Mouse (Mus musculus): ENCODE results near the gene Acot3.
"Not testable (repeated sequence)": the region's sequence is repeated elsewhere in the genome, so short reads cannot be mapped to it uniquely, and the experiment has no call there.

Gene Acot3

GRCm38 (mm10) chr12:84051937-84052474 lies at the start of gene Acot3:
Gene Acot3 (plus strand): TSS chr12:84052144.
- ATAC-seq (ENCODE audit: insufficient number of reproducible peaks, low FRiP score, low TSS enrichment): no peak

- ATAC-seq (ENCODE audit: insufficient number of reproducible peaks, low FRiP score, low TSS enrichment): no peak
Observed at GRCm38 (mm10) chr12:84003866-84004265, 48.1 kb upstream of the Acot3 start.

- no peak for ATAC-seq (ENCODE audit: insufficient number of reproducible peaks, low FRiP score, low TSS enrichment)
Observed at GRCm38 (mm10) chr12:84008251-84008650, 43.7 kb upstream of the Acot3 start.

- no peak for ATAC-seq (ENCODE audit: insufficient number of reproducible peaks, low FRiP score, low TSS enrichment)
Observed at GRCm38 (mm10) chr12:84008729-84009128, 43.2 kb upstream of the Acot3 start.

- ATAC-seq (ENCODE audit: insufficient number of reproducible peaks, low FRiP score, low TSS enrichment): peak; percentile 68; the same call in 1 of the 2 replicates
Observed at GRCm38 (mm10) chr12:84009171-84009965, 42.6 kb upstream of the Acot3 start, which contains the start of gene Acot1. Gene Acot1 (plus strand): TSS chr12:84009490.

- ATAC-seq (ENCODE audit: insufficient number of reproducible peaks, low FRiP score, low TSS enrichment): no peak
Observed at GRCm38 (mm10) chr12:84010201-84010600, 41.7 kb upstream of the Acot3 start.

GRCm38 (mm10) chr12:84011251-84012040 lies 40.5 kb upstream of the Acot3 start:
- peak; percentile 79 for ATAC-seq (ENCODE audit: insufficient number of reproducible peaks, low FRiP score, low TSS enrichment)

- no peak for ATAC-seq (ENCODE audit: insufficient number of reproducible peaks, low FRiP score, low TSS enrichment)
Observed at GRCm38 (mm10) chr12:84013130-84013529, 38.8 kb upstream of the Acot3 start.

- no peak for ATAC-seq (ENCODE audit: insufficient number of reproducible peaks, low FRiP score, low TSS enrichment)
Observed at GRCm38 (mm10) chr12:84013701-84014100, 38.2 kb upstream of the Acot3 start.

GRCm38 (mm10) chr12:84020528-84020927 lies 31.4 kb upstream of the Acot3 start:
- not testable (repeated sequence) for ATAC-seq (ENCODE audit: insufficient number of reproducible peaks, low FRiP score, low TSS enrichment)

- not testable (repeated sequence) for ATAC-seq (ENCODE audit: insufficient number of reproducible peaks, low FRiP score, low TSS enrichment)
Observed at GRCm38 (mm10) chr12:84022266-84022665, 29.7 kb upstream of the Acot3 start.

- no peak for ATAC-seq (ENCODE audit: insufficient number of reproducible peaks, low FRiP score, low TSS enrichment)
Observed at GRCm38 (mm10) chr12:84023052-84023745, 28.7 kb upstream of the Acot3 start.

- ATAC-seq (ENCODE audit: insufficient number of reproducible peaks, low FRiP score, low TSS enrichment): no peak
Observed at GRCm38 (mm10) chr12:84025888-84026287, 26.1 kb upstream of the Acot3 start.

GRCm38 (mm10) chr12:84028328-84028727 lies 23.6 kb upstream of the Acot3 start:
- ATAC-seq (ENCODE audit: insufficient number of reproducible peaks, low FRiP score, low TSS enrichment): not testable (repeated sequence)

GRCm38 (mm10) chr12:84029043-84029442 lies 22.9 kb upstream of the Acot3 start:
- ATAC-seq (ENCODE audit: insufficient number of reproducible peaks, low FRiP score, low TSS enrichment): not testable (repeated sequence)

- peak; percentile 80; the same call in 1 of the 2 replicates for ATAC-seq (ENCODE audit: insufficient number of reproducible peaks, low FRiP score, low TSS enrichment)
Observed at GRCm38 (mm10) chr12:84030659-84031332, 21.1 kb upstream of the Acot3 start.

- ATAC-seq (ENCODE audit: insufficient number of reproducible peaks, low FRiP score, low TSS enrichment): no peak
Observed at GRCm38 (mm10) chr12:84032854-84033253, 19.1 kb upstream of the Acot3 start.

GRCm38 (mm10) chr12:84033302-84033701 lies 18.6 kb upstream of the Acot3 start:
- not testable (repeated sequence) for ATAC-seq (ENCODE audit: insufficient number of reproducible peaks, low FRiP score, low TSS enrichment)

GRCm38 (mm10) chr12:84034108-84034507 lies 17.8 kb upstream of the Acot3 start:
- no peak for ATAC-seq (ENCODE audit: insufficient number of reproducible peaks, low FRiP score, low TSS enrichment)

GRCm38 (mm10) chr12:84038241-84038640 lies 13.7 kb upstream of the Acot3 start, which contains the start of gene Acot4:
Gene Acot4 (plus strand): TSS chr12:84038379.
- ATAC-seq (ENCODE audit: insufficient number of reproducible peaks, low FRiP score, low TSS enrichment): 0 out of 2 replicates have a peak, but pooled peaks have one; percentile 45

Data from cerebellum, adult (tissue).